Mouse (Mus musculus): Measurements from ENCODE around the gene Nfat5. TPM values are rescaled to one million over a fixed set of nuclear protein-coding genes. Genes with fewer than 3 reads are reported as not detected.

The Nfat5 gene
- polyA plus RNA-seq, 1 experiment from 2014 or later = 8.2 TPM

GRCm38 (mm10) chr8:107277323-107277883, 15.9 kb upstream of the Nfat5 start:
- no peak overlapping the region for H3K27ac ChIP-seq (ENCODE audit: low read depth, low read length)
- DNase-seq (ENCODE audit: low spot score) (no peak), ATAC-seq (replicated peaks; ENCODE audit: low FRiP score) (no peak)
- no peaks in the 10 kb centered on the region for H3K4me1 ChIP-seq (replicated peaks; ENCODE audit: control insufficient read depth, insufficient read depth, low read length)
- H3K9me3 ChIP-seq (ENCODE audit: control insufficient read depth, low read length) = no peaks in the 10 kb centered on the region
- no peak overlapping the region for H3K9ac ChIP-seq (ENCODE audit: low read depth, low read length)
- H3K4me2 ChIP-seq = no peak overlapping the region
- no peaks in the 10 kb centered on the region for H3K36me3 ChIP-seq (ENCODE audit: control insufficient read depth, insufficient read depth, low read length)
- H3K27me3 ChIP-seq (replicated peaks; ENCODE audit: control insufficient read depth, insufficient read depth, low read length) = no peaks in the 10 kb centered on the region
- WGBS = 54% methylated on average over 5 of the region's 5 CpGs
- H3K4me3 ChIP-seq (ENCODE audit: low read depth, low read length) = no peak overlapping the region

- WGBS = 60% methylated on average over 1 of the region's 1 CpGs
- no peak for DNase-seq (ENCODE audit: low spot score)
Observed at GRCm38 (mm10) chr8:107278571-107278970, 14.7 kb upstream of the Nfat5 start.

GRCm38 (mm10) chr8:107286686-107287085, 6.6 kb upstream of the Nfat5 start:
- WGBS = 73% methylated on average over 9 of the region's 9 CpGs
- no peak for ATAC-seq (replicated peaks; ENCODE audit: low FRiP score)
- no peak overlapping the region for H3K4me2 ChIP-seq

More at GRCm38 (mm10) chr8:107278571-107278970, 14.7 kb upstream of the Nfat5 start:
- Histone ChIP-seq H3K4me1 (replicated peaks; ENCODE audit: control insufficient read depth, insufficient read depth, low read length) (no peaks in the 10 kb centered on the region), H3K9me3 (ENCODE audit: control insufficient read depth, low read length) (no peaks in the 10 kb centered on the region), H3K27ac (ENCODE audit: low read depth, low read length) (no peak overlapping the region), H3K9ac (ENCODE audit: low read depth, low read length) (no peak overlapping the region), H3K36me3 (ENCODE audit: control insufficient read depth, insufficient read depth, low read length) (no peaks in the 10 kb centered on the region), H3K4me3 (ENCODE audit: low read depth, low read length) (no peak overlapping the region), H3K27me3 (replicated peaks; ENCODE audit: control insufficient read depth, insufficient read depth, low read length) (no peaks in the 10 kb centered on the region), H3K4me2 (no peak overlapping the region)
- no peak for ATAC-seq (replicated peaks; ENCODE audit: low FRiP score)

GRCm38 (mm10) chr8:107287522-107287921, 5.7 kb upstream of the Nfat5 start:
- 71% methylated on average over 5 of the region's 5 CpGs for WGBS
- no peaks in the 10 kb centered on the region for H3K36me3 ChIP-seq (ENCODE audit: control insufficient read depth, insufficient read depth, low read length)
- DNase-seq (ENCODE audit: low spot score) (no peak), ATAC-seq (replicated peaks; ENCODE audit: low FRiP score) (no peak)
- H3K4me3 ChIP-seq (ENCODE audit: low read depth, low read length) = no peak overlapping the region
- H3K27ac ChIP-seq (ENCODE audit: low read depth, low read length) = no peak overlapping the region
- peaks cover 4% of the 10 kb centered on the region; the same call in 1 of the 2 replicates for H3K4me1 ChIP-seq (replicated peaks; ENCODE audit: control insufficient read depth, insufficient read depth, low read length)
- H3K27me3 ChIP-seq (replicated peaks; ENCODE audit: control insufficient read depth, insufficient read depth, low read length) = no peaks in the 10 kb centered on the region
- no peak overlapping the region for H3K9ac ChIP-seq (ENCODE audit: low read depth, low read length)
- H3K9me3 ChIP-seq (ENCODE audit: control insufficient read depth, low read length) = no peaks in the 10 kb centered on the region
- no peak overlapping the region for H3K4me2 ChIP-seq

More at GRCm38 (mm10) chr8:107286686-107287085, 6.6 kb upstream of the Nfat5 start:
- Histone ChIP-seq H3K27ac (ENCODE audit: low read depth, low read length) (no peak overlapping the region), H3K4me3 (ENCODE audit: low read depth, low read length) (no peak overlapping the region), H3K27me3 (replicated peaks; ENCODE audit: control insufficient read depth, insufficient read depth, low read length) (no peaks in the 10 kb centered on the region), H3K9ac (ENCODE audit: low read depth, low read length) (no peak overlapping the region), H3K4me1 (replicated peaks; ENCODE audit: control insufficient read depth, insufficient read depth, low read length) (0 out of 2 replicates have a peak, but pooled peaks cover 2% of the 10 kb centered on the region), H3K9me3 (ENCODE audit: control insufficient read depth, low read length) (no peaks in the 10 kb centered on the region), H3K36me3 (ENCODE audit: control insufficient read depth, insufficient read depth, low read length) (no peaks in the 10 kb centered on the region)
- DNase-seq (ENCODE audit: low spot score) = no peak

- Histone ChIP-seq H3K4me3 (ENCODE audit: low read depth, low read length) (no peak overlapping the region), H3K9me3 (ENCODE audit: control insufficient read depth, low read length) (no peaks in the 10 kb centered on the region), H3K27me3 (replicated peaks; ENCODE audit: control insufficient read depth, insufficient read depth, low read length) (no peaks in the 10 kb centered on the region), H3K9ac (ENCODE audit: low read depth, low read length) (no peak overlapping the region), H3K27ac (ENCODE audit: low read depth, low read length) (no peak overlapping the region), H3K36me3 (ENCODE audit: control insufficient read depth, insufficient read depth, low read length) (no peaks in the 10 kb centered on the region), H3K4me2 (no peak overlapping the region), H3K4me1 (replicated peaks; ENCODE audit: control insufficient read depth, insufficient read depth, low read length) (peaks cover 8% of the 10 kb centered on the region; the same call in 1 of the 2 replicates)
- DNase-seq (ENCODE audit: low spot score) (no peak), ATAC-seq (replicated peaks; ENCODE audit: low FRiP score) (no peak)
- 75% methylated on average over 4 of the region's 4 CpGs for WGBS
Observed at GRCm38 (mm10) chr8:107291171-107291601, 2.1 kb upstream of the Nfat5 start.

- Histone ChIP-seq H3K36me3 (ENCODE audit: control insufficient read depth, insufficient read depth, low read length) (no peaks in the 10 kb centered on the region), H3K27me3 (replicated peaks; ENCODE audit: control insufficient read depth, insufficient read depth, low read length) (no peaks in the 10 kb centered on the region), H3K4me2 (peak overlapping the region; percentile 85), H3K4me1 (replicated peaks; ENCODE audit: control insufficient read depth, insufficient read depth, low read length) (peaks cover 8% of the 10 kb centered on the region; the same call in 1 of the 2 replicates), H3K27ac (ENCODE audit: low read depth, low read length) (peak overlapping the region; percentile 95), H3K9ac (ENCODE audit: low read depth, low read length) (peak overlapping the region; percentile 91), H3K9me3 (ENCODE audit: control insufficient read depth, low read length) (no peaks in the 10 kb centered on the region), H3K4me3 (ENCODE audit: low read depth, low read length) (peak overlapping the region; percentile 87)
- no peak for ATAC-seq (replicated peaks; ENCODE audit: low FRiP score)
- no peak for DNase-seq (ENCODE audit: low spot score)
- 66% methylated on average over 18 of the region's 18 CpGs for WGBS
Observed at GRCm38 (mm10) chr8:107292119-107292927, 947 bp upstream of the Nfat5 start.

- peaks cover 8% of the 10 kb centered on the region; the same call in 1 of the 2 replicates for H3K4me1 ChIP-seq (replicated peaks; ENCODE audit: control insufficient read depth, insufficient read depth, low read length)
- under 1% methylated on average over 92 of the region's 98 CpGs for WGBS
Observed at GRCm38 (mm10) chr8:107293641-107294628, 665 bp downstream of the Nfat5 start.

GRCm38 (mm10) chr8:107295450-107295849, 2.2 kb downstream of the Nfat5 start:
- H3K4me2 ChIP-seq = no peak overlapping the region
- no peaks in the 10 kb centered on the region for H3K36me3 ChIP-seq (ENCODE audit: control insufficient read depth, insufficient read depth, low read length)
- no peaks in the 10 kb centered on the region for H3K9me3 ChIP-seq (ENCODE audit: control insufficient read depth, low read length)
- H3K27ac ChIP-seq (ENCODE audit: low read depth, low read length) = no peak overlapping the region
- no peaks in the 10 kb centered on the region for H3K27me3 ChIP-seq (replicated peaks; ENCODE audit: control insufficient read depth, insufficient read depth, low read length)
- DNase-seq (ENCODE audit: low spot score) (no peak), ATAC-seq (replicated peaks; ENCODE audit: low FRiP score) (no peak)
- no peak overlapping the region for H3K9ac ChIP-seq (ENCODE audit: low read depth, low read length)
- 92% methylated on average over 1 of the region's 1 CpGs for WGBS
- H3K4me3 ChIP-seq (ENCODE audit: low read depth, low read length) = no peak overlapping the region
- H3K4me1 ChIP-seq (replicated peaks; ENCODE audit: control insufficient read depth, insufficient read depth, low read length) = peaks cover 8% of the 10 kb centered on the region; the same call in 1 of the 2 replicates

More at GRCm38 (mm10) chr8:107293641-107294628, 665 bp downstream of the Nfat5 start:
- peak; percentile 56 for ATAC-seq (replicated peaks; ENCODE audit: low FRiP score)
- H3K4me2 ChIP-seq = peak overlapping the region; percentile 85
- peak; percentile 58 for DNase-seq (ENCODE audit: low spot score)
- H3K9ac ChIP-seq (ENCODE audit: low read depth, low read length) = peak overlapping the region; percentile 91
- peak overlapping the region; percentile 87 for H3K4me3 ChIP-seq (ENCODE audit: low read depth, low read length)
- no peaks in the 10 kb centered on the region for H3K27me3 ChIP-seq (replicated peaks; ENCODE audit: control insufficient read depth, insufficient read depth, low read length)
- no peaks in the 10 kb centered on the region for H3K36me3 ChIP-seq (ENCODE audit: control insufficient read depth, insufficient read depth, low read length)
- H3K27ac ChIP-seq (ENCODE audit: low read depth, low read length) = peak overlapping the region; percentile 95
- no peaks in the 10 kb centered on the region for H3K9me3 ChIP-seq (ENCODE audit: control insufficient read depth, low read length)
